Mouse (Mus musculus) midbrain, embryonic 11.5 days (tissue): ENCODE measurements around the gene Cyp2c37. TPM values are rescaled to one million over a fixed set of nuclear protein-coding genes. Genes with fewer than 3 reads are reported as not detected.
"Not testable (repeated sequence)": the region's sequence is repeated elsewhere in the genome, so short reads cannot be mapped to it uniquely, and the experiment has no call there.

Experiments used
- ATAC-seq: fragments of 200-750 bp; cut with Nextera tagmentation; 2 replicates; pipeline ENCODE4 v1.8.0; 2017; ENCODE audit warnings: moderate TSS enrichment, moderate library complexity; ENCODE audit not compliant: low FRiP score
- DNase-seq: peaks from one replicate; pipeline ENCODE4 v3.0.0; 2015; ENCODE audit warnings: low spot score; ENCODE audit errors: missing footprints
- H3K27ac ChIP-seq: fragments of 300-500 bp; sonication (generic); 2 replicates; pipeline ENCODE4 v1.5.1; 2014; ENCODE audit warnings: low read depth, low read length
- H3K27me3 ChIP-seq: fragments of 300-500 bp; sonication (generic); 2 replicates; pipeline ENCODE4 v1.6.1; 2014; ENCODE audit warnings: mild to moderate bottlenecking, low read length, moderate library complexity, mixed read lengths; ENCODE audit not compliant: control insufficient read depth, insufficient read depth
- H3K36me3 ChIP-seq: fragments of 300-500 bp; sonication (generic); 2 replicates; pipeline ENCODE4 v1.6.1; 2014; ENCODE audit warnings: mild to moderate bottlenecking, low read length, moderate library complexity, mixed read lengths; ENCODE audit not compliant: control insufficient read depth, insufficient read depth
- H3K4me1 ChIP-seq: fragments of 300-500 bp; sonication (generic); 2 replicates; pipeline ENCODE4 v1.6.1; 2014; ENCODE audit warnings: low read length; ENCODE audit not compliant: control insufficient read depth, insufficient read depth
- H3K4me2 ChIP-seq: fragments of 300-500 bp; sonication (generic); 2 replicates; pipeline ENCODE4 v1.6.1; 2014; ENCODE audit warnings: mild to moderate bottlenecking, moderate library complexity
- H3K4me3 ChIP-seq: fragments of 300-500 bp; sonication (generic); 2 replicates; pipeline ENCODE4 v1.5.1; 2014; ENCODE audit warnings: low read depth, low read length
- H3K9ac ChIP-seq: fragments of 300-500 bp; sonication (generic); 2 replicates; pipeline ENCODE4 v1.6.1; 2014; ENCODE audit warnings: low read length
- H3K9me3 ChIP-seq: fragments of 300-500 bp; sonication (generic); 2 replicates; pipeline ENCODE4 v1.6.1; 2016; ENCODE audit warnings: low read length; ENCODE audit not compliant: control insufficient read depth
- WGBS: fragments of 180-500 bp; shearing (Covaris S2); extraction: QIAGEN DNeasy Blood & Tissue Kit; methylation state at CpG from one replicate; pipeline ENCODE4 v1.1.7; 2014; 5-methylcytosine and 5-hydroxymethylcytosine counted together
- polyA plus RNA-seq: library from polyadenylated mRNA; unstranded; fragments of >200 nt; fragmentation: Nextera tagmentation; extraction: Ambion mirVana; gene quantifications from 2 replicates; pipeline ENCODE4 v1.2.1, GENCODE M21; 2014

Gene Cyp2c37
- not detected in 2 replicates for polyA plus RNA-seq

GRCm38 (mm10) chr19:39992140-39992539 is at the start of gene Cyp2c37:
Gene Cyp2c37 (plus strand): TSS chr19:39992424.
- 93% methylated on average over 1 of the region's 1 CpGs for WGBS
- H3K9ac ChIP-seq, H3K27me3 ChIP-seq, H3K36me3 ChIP-seq, H3K4me3 ChIP-seq, H3K4me1 ChIP-seq, ATAC-seq, H3K9me3 ChIP-seq, H3K27ac ChIP-seq, DNase-seq, H3K4me2 ChIP-seq: not testable (repeated sequence)

- not testable (repeated sequence) for DNase-seq, ATAC-seq, H3K36me3 ChIP-seq
These were observed 31.4 kb upstream of the Cyp2c37 start for GRCm38 (mm10) chr19:39960861-39961260.

DNA sequence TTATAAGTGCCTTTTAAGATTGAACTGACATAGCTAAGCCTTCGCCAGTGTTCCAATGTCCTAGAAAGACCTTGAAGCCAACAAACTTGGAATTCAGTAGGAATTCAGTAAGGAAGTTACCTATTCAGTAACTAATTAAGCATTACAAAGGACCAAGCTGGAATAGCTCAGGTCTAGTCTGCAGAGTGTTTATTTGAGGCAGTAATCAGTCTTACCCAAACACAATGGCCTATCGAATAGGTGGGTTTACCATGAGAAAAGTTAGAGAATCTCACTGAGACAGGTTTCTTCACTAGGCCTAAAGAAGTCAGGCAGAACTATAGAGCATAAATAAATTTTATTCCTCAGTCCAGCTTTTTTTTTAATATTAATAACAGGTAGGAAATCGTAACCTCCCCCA is 21.1 kb upstream of the Cyp2c37 start:
- H3K27ac ChIP-seq, H3K27me3 ChIP-seq, H3K9ac ChIP-seq, H3K36me3 ChIP-seq, H3K9me3 ChIP-seq, H3K4me3 ChIP-seq, ATAC-seq, DNase-seq, H3K4me1 ChIP-seq, H3K4me2 ChIP-seq: not testable (repeated sequence)
- WGBS = 87% methylated on average over 3 of the region's 3 CpGs

More at GRCm38 (mm10) chr19:39960861-39961260, 31.4 kb upstream of the Cyp2c37 start:
- not testable (repeated sequence) for H3K4me3 ChIP-seq, H3K9me3 ChIP-seq, H3K9ac ChIP-seq, H3K27me3 ChIP-seq, H3K27ac ChIP-seq, H3K4me2 ChIP-seq, H3K4me1 ChIP-seq

DNA sequence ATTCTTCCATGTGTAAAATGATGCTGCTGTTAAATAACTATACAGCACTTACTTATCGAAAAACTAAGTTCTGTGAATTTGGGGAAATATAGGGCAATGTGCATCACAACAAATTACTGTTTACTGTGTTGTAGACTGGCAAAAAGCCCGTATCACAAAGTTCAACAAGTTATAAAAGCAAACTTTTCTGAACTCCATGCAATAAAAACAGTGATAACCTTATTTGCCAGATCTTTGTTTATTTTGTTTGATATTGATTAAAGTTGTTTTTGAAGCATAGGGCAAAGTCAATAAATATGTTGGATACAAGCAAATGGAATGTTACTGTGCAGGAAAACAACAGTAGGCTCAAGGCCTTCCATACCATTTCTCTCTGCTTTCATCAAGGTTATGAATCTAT is 2.8 kb upstream of the Cyp2c37 start:
- H3K9me3 ChIP-seq = no peaks in the 10 kb centered on the region
- no peak for DNase-seq
- no peak for ATAC-seq

More for the DNA sequence above, 2.8 kb upstream of the Cyp2c37 start:
- no peak overlapping the region for H3K4me2 ChIP-seq
- WGBS = 77% methylated on average over 2 of the region's 2 CpGs
- no peak overlapping the region for H3K4me3 ChIP-seq
- no peak overlapping the region for H3K27ac ChIP-seq
- H3K9ac ChIP-seq = no peak overlapping the region
- no peaks in the 10 kb centered on the region for H3K4me1 ChIP-seq
- H3K36me3 ChIP-seq = no peaks in the 10 kb centered on the region
- no peaks in the 10 kb centered on the region for H3K27me3 ChIP-seq

Other genes starting within 250 kb of the Cyp2c37 start
- gene Cyp2c40, start 179.6 kb upstream of the Cyp2c37 start, polyA plus RNA-seq = not detected in 2 replicates
- gene Cyp2c69, start 105.6 kb upstream of the Cyp2c37 start, polyA plus RNA-seq = not detected in 2 replicates
- gene Cyp2c54, start 81.4 kb downstream of the Cyp2c37 start, polyA plus RNA-seq = not detected in 2 replicates
- not detected in 2 replicates for gene Cyp2c50, start 97.3 kb downstream of the Cyp2c37 start, polyA plus RNA-seq
- gene Cyp2c70, start 194.9 kb downstream of the Cyp2c37 start, polyA plus RNA-seq = not detected in 2 replicates